Mouse (Mus musculus) testis, adult 2 months (tissue): Measurements from ENCODE around the gene Pik3ca. TPM values are rescaled to one million over a fixed set of nuclear protein-coding genes. Genes with fewer than 3 reads are reported as not detected.

Source experiments
- H3K27ac ChIP-seq: fragments of 200-500 bp; 2 replicates; pipeline ENCODE4 v1.5.1; 2012; ENCODE audit warnings: low read depth, low read length; ENCODE audit not compliant: control insufficient read depth, insufficient read depth
- H3K27me3 ChIP-seq: fragments of 200-500 bp; 2 replicates; pipeline ENCODE4 v1.6.1; 2012; ENCODE audit warnings: mild to moderate bottlenecking, low read length, moderate library complexity; ENCODE audit not compliant: control insufficient read depth, insufficient read depth
- H3K36me3 ChIP-seq: fragments of 200-500 bp; 2 replicates; pipeline ENCODE4 v1.6.1; 2012; ENCODE audit warnings: mild to moderate bottlenecking, low read length; ENCODE audit not compliant: control insufficient read depth, insufficient read depth
- H3K4me1 ChIP-seq: fragments of 200-500 bp; 2 replicates; pipeline ENCODE4 v1.6.1; 2012; ENCODE audit warnings: low read length; ENCODE audit not compliant: control insufficient read depth, insufficient read depth
- H3K4me3 ChIP-seq: fragments of 200-500 bp; 2 replicates; pipeline ENCODE4 v1.5.1; 2012; ENCODE audit warnings: low read depth, mild to moderate bottlenecking, low read length, moderate library complexity, mixed read lengths; ENCODE audit not compliant: control insufficient read depth
- CTCF ChIP-seq: fragments of 200-500 bp; IDR thresholded peaks from 2 replicates; pipeline ENCODE4 v1.5.1; 2012; ENCODE audit warnings: low read depth, mild to moderate bottlenecking, inconsistent platforms, low read length, moderate library complexity; ENCODE audit not compliant: control insufficient read depth, insufficient read depth, insufficient replicate concordance
- POLR2A ChIP-seq: fragments of 200-500 bp; IDR thresholded peaks from 2 replicates; pipeline ENCODE4 v1.6.1; 2012; ENCODE audit warnings: low read depth, mild to moderate bottlenecking, inconsistent platforms, low read length, moderate library complexity; ENCODE audit not compliant: control insufficient read depth
- polyA plus RNA-seq: library from polyadenylated mRNA; depleted of rRNA; stranded (reverse); fragments of >200 nt; gene quantifications from 2 replicates; pipeline ENCODE4 v1.2.3, GENCODE M21; 2012

Gene Pik3ca
- polyA plus RNA-seq, 1 experiment, result 4.9 TPM

DNA sequence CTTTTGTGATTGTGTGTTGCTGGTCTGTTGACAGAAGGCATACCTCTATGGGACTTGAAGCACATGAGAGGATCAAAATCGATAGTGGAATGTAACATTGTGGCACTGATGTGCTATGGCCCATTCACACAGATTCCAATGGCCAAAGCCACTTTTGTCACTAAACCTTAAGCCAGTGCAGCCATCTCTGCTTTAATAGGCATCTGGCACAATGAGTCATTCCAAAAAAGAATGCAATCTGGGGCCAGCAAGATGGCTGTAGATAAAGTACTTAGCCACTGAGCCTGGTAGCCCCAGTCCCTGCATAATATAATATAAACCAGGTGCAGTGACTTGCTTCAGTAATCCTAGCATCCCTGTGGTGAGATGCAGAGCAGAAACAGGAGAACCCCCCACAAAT is 30.0 kb upstream of the Pik3ca start:
- TF ChIP-seq CTCF (no peak), POLR2A (no peak)
- Histone ChIP-seq H3K27me3 (no peaks in the 10 kb centered on the region), H3K4me1 (peaks cover 18% of the 10 kb centered on the region), H3K36me3 (no peaks in the 10 kb centered on the region), H3K4me3 (no peak overlapping the region), H3K27ac (no peak overlapping the region)

DNA sequence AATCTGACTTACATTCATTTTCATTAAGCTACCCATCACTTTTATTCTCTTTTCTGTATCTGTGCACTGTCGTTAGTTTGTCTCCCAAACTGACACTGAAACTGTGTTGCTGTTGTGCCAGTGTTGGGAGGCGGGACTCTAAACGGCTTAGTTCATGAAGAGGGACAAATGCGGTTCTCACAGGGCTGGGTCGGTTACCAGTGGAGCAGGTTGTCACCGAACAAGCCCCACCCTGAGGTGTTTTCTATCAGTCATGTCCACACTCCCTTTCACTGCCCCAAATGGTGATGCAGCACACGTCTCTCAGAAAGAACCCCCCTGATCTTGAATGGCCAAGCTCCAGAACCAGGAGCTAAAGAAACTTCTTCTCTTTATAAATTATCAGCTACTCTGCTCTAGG is 25.5 kb upstream of the Pik3ca start:
- H3K36me3 ChIP-seq, result no peaks in the 10 kb centered on the region
- no peaks in the 10 kb centered on the region for H3K27me3 ChIP-seq
- no peaks in the 10 kb centered on the region for H3K4me1 ChIP-seq
- no peak for TF ChIP-seq CTCF
- TF ChIP-seq POLR2A, result no peak
- H3K4me3 ChIP-seq, result no peak overlapping the region
- H3K27ac ChIP-seq, result no peak overlapping the region

DNA sequence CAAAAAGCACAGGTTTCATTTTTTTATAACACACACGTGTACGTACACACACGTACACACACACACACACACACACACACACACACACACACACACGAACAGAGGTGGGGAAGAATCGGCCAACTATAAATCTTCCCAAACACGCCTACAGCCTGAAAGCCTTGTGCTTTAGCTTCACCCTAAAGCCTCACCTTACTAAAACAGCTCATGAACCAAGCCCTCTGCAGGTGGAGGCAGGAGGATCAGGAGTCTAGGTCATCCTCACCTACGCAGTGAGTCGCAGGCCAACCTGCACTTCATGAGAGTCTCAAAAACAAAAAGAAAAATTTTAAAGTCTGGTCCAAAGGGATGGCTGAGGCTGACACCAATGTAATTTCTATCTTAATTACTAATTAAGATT is 25.0 kb upstream of the Pik3ca start:
- no peak overlapping the region for H3K4me3 ChIP-seq
- no peak overlapping the region for H3K27ac ChIP-seq
- H3K27me3 ChIP-seq, result no peaks in the 10 kb centered on the region
- no peaks in the 10 kb centered on the region for H3K36me3 ChIP-seq
- TF ChIP-seq POLR2A (no peak), CTCF (no peak)
- H3K4me1 ChIP-seq, result no peaks in the 10 kb centered on the region

DNA sequence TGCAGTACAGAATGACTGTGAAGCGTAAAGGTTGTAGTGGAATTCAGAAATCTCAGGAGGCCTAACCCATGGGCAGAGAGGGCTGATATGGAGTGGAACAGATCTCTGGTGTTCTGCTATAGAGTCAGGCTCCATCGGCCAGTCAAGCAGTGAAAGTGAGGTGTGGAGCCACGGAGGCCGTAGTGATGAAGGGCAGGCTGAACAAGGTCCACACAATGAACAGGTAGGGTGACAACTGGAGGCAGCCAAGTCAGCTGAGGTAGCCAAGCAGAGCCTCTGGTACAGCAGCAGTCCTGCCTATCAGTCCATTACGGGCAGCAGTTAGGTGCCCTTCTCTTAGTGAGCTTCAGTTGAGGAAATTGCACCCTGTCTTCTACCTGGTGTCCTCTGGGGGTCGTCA is 24.2 kb upstream of the Pik3ca start:
- H3K27me3 ChIP-seq, result no peaks in the 10 kb centered on the region
- no peaks in the 10 kb centered on the region for H3K36me3 ChIP-seq
- no peaks in the 10 kb centered on the region for H3K4me1 ChIP-seq
- no peak overlapping the region for H3K4me3 ChIP-seq
- H3K27ac ChIP-seq, result no peak overlapping the region
- TF ChIP-seq POLR2A (no peak), CTCF (no peak)

DNA sequence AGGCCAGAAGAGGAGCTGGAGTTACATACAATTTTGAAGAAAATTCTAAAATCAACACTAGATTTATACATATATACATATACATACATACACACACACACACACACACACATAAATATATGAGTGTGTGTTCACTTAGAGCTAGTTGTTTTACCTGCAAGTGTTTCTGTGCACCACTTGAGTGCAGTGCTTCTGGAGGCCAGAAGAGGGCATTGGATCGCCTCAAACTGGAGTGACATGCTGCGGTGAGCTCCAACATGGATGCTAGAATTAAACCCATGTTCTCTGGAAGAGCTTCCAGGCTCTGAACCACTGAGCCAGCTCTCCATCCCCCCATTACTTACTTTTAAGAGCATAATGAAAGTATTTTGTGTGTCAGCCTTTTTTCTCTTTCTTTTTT is 17.6 kb upstream of the Pik3ca start:
- H3K27me3 ChIP-seq, result no peaks in the 10 kb centered on the region
- no peaks in the 10 kb centered on the region for H3K36me3 ChIP-seq
- H3K4me3 ChIP-seq, result no peak overlapping the region
- H3K4me1 ChIP-seq, result no peaks in the 10 kb centered on the region
- TF ChIP-seq POLR2A (no peak), CTCF (peak; percentile 30; the same call in 1 of the 2 replicates)
- H3K27ac ChIP-seq, result no peak overlapping the region

- no peaks in the 10 kb centered on the region for H3K27me3 ChIP-seq
- TF ChIP-seq CTCF, result no peak
- TF ChIP-seq POLR2A, result no peak
- H3K4me1 ChIP-seq, result no peaks in the 10 kb centered on the region
- no peak overlapping the region for H3K27ac ChIP-seq
- H3K36me3 ChIP-seq, result no peaks in the 10 kb centered on the region
- no peak overlapping the region for H3K4me3 ChIP-seq
Measured at GRCm38 (mm10) chr3:32381556-32381955, 15.9 kb upstream of the Pik3ca start.

DNA sequence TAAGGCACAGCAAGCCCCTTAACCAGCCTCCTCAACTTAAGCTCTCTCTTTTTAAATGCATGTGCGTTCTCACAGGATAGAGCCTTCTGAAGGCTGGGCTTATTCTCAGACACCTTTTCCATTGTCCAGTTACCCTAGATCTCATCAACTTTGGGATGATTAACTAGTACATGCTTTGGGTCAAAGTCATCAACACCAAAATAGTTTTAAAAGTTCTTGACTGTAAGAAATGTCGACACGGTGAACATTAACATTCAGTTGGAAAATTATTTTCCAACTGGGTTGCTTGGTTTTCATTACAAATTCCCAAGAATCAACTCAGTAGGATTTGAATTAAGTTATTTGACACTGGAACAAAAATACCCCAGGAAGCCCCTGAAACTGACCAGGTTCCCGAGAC is 4.6 kb upstream of the Pik3ca start:
- TF ChIP-seq POLR2A, result no peak
- no peak for TF ChIP-seq CTCF
- no peak overlapping the region for H3K27ac ChIP-seq
- no peaks in the 10 kb centered on the region for H3K36me3 ChIP-seq
- H3K4me1 ChIP-seq, result no peaks in the 10 kb centered on the region; the same call in 1 of the 2 replicates
- no peaks in the 10 kb centered on the region for H3K27me3 ChIP-seq
- no peak overlapping the region for H3K4me3 ChIP-seq

GRCm38 (mm10) chr3:32393986-32394385 is 3.5 kb upstream of the Pik3ca start:
- H3K27ac ChIP-seq, result no peak overlapping the region
- H3K27me3 ChIP-seq, result no peaks in the 10 kb centered on the region
- no peak overlapping the region for H3K4me3 ChIP-seq
- H3K4me1 ChIP-seq, result no peaks in the 10 kb centered on the region; the same call in 1 of the 2 replicates
- H3K36me3 ChIP-seq, result no peaks in the 10 kb centered on the region
- no peak for TF ChIP-seq CTCF
- no peak for TF ChIP-seq POLR2A
